ENCODE assay signal across 8 mouse cellular contexts in genomic region chr3:97298856-97299465, GRCm38 (mm10). TPM values are rescaled to one million over a fixed set of nuclear protein-coding genes. Genes with fewer than 3 reads are reported as not detected.
DNase-seq lines count a peak whose midpoint lies in the region; ATAC-seq and TF ChIP-seq lines count a peak whose summit lies in the region.

No protein-coding gene starts in this region.

- H3K4me2 ChIP-seq in heart, embryonic 11.5 days: peak overlapping the region; percentile 85
- peak overlapping the region; percentile 87 for H3K4me2 ChIP-seq in hindbrain, embryonic 16.5 days (ENCODE audit: low read length)
- H3K4me2 ChIP-seq in midbrain, embryonic 13.5 days (replicated peaks): peak overlapping the region; percentile 79

- H3K27ac ChIP-seq in heart, embryonic 11.5 days (ENCODE audit: low read depth, low read length): peak overlapping the region; percentile 92
- no peak overlapping the region for H3K27ac ChIP-seq in heart, adult 2 months
- peak overlapping the region; percentile 95 for H3K27ac ChIP-seq in hindbrain, embryonic 16.5 days (ENCODE audit: low read depth, low read length)
- H3K27ac ChIP-seq in midbrain, embryonic 13.5 days: peak overlapping the region; percentile 99

- no peaks in the 10 kb centered on the region for H3K36me3 ChIP-seq in heart, embryonic 11.5 days (ENCODE audit: control insufficient read depth, insufficient read depth, low read length)
- no peaks in the 10 kb centered on the region for H3K36me3 ChIP-seq in heart, adult 2 months (ENCODE audit: control insufficient read depth, insufficient read depth, low read length)
- no peaks in the 10 kb centered on the region for H3K36me3 ChIP-seq in hindbrain, embryonic 16.5 days (ENCODE audit: control insufficient read depth, insufficient read depth, low read length)
- H3K36me3 ChIP-seq in midbrain, embryonic 13.5 days: no peaks in the 10 kb centered on the region

- H3K9me3 ChIP-seq in heart, embryonic 11.5 days (replicated peaks; ENCODE audit: control insufficient read depth, low read length): no peaks in the 10 kb centered on the region
- H3K9me3 ChIP-seq in hindbrain, embryonic 16.5 days (ENCODE audit: control insufficient read depth, low read length): 0 out of 2 replicates have a peak, but pooled peaks cover 3% of the 10 kb centered on the region
- no peaks in the 10 kb centered on the region for H3K9me3 ChIP-seq in midbrain, embryonic 13.5 days

- ATAC-seq in heart, embryonic 11.5 days (replicated peaks; ENCODE audit: insufficient number of reproducible peaks, low FRiP score, low TSS enrichment): no peak; the same call in 1 of the 2 replicates
- no peak for ATAC-seq in hindbrain, embryonic 16.5 days
- no peak for ATAC-seq in midbrain, embryonic 13.5 days

- intact Hi-C loops in heart, adult 2 months (cut with DNase I): no loop called here

- TF ChIP-seq POLR2A in heart, adult 2 months (IDR thresholded peaks at IDR 0.05; ENCODE audit: insufficient read depth, low read depth, low read length): no peak

- no peak for TF ChIP-seq CTCF in heart, adult 2 months (IDR thresholded peaks at IDR 0.05)

- H3K27me3 ChIP-seq in heart, embryonic 11.5 days (ENCODE audit: control insufficient read depth, insufficient read depth, low read length): no peaks in the 10 kb centered on the region
- H3K27me3 ChIP-seq in heart, adult 2 months (ENCODE audit: control insufficient read depth, insufficient read depth, low read length): no peaks in the 10 kb centered on the region
- H3K27me3 ChIP-seq in hindbrain, embryonic 16.5 days (replicated peaks; ENCODE audit: control insufficient read depth, insufficient read depth, low read length): no peaks in the 10 kb centered on the region
- H3K27me3 ChIP-seq in midbrain, embryonic 13.5 days: no peaks in the 10 kb centered on the region

- H3K4me3 ChIP-seq in heart, embryonic 11.5 days (ENCODE audit: low read depth, low read length): peak overlapping the region; percentile 81
- H3K4me3 ChIP-seq in heart, adult 2 months: no peak overlapping the region
- peak overlapping the region; percentile 10; the same call in 1 of the 2 replicates for H3K4me3 ChIP-seq in hindbrain, embryonic 16.5 days (ENCODE audit: low read length)
- H3K4me3 ChIP-seq in midbrain, embryonic 13.5 days (replicated peaks): peak overlapping the region; percentile 91

- no peak for DNase-seq in heart, adult 2 months
- peak; percentile 56 for DNase-seq in embryo, embryonic 11.5 days (ENCODE audit: low read depth, low spot score)
- no peak for DNase-seq in ovary, postnatal 10 days (ENCODE audit: low spot score)
- DNase-seq in left cerebral cortex, adult 8-10 months (ENCODE audit: low spot score in 2 of 2): no peak
- DNase-seq in urinary bladder, adult 2 months (ENCODE audit: low spot score): no peak

- 23% methylated on average over 10 of the region's 10 CpGs for WGBS in heart, embryonic 11.5 days (ENCODE audit: insufficient replicate concordance)
- WGBS in heart, adult 2 months: 63% methylated on average over 10 of the region's 10 CpGs
- 24% methylated on average over 10 of the region's 10 CpGs for WGBS in hindbrain, embryonic 16.5 days
- 31% methylated on average over 10 of the region's 10 CpGs for whole genome bisulfite sequencing in midbrain, embryonic 13.5 days

- H3K79me2 ChIP-seq in heart, adult 2 months (replicated peaks; ENCODE audit: control insufficient read depth, insufficient read depth, low read length): no peaks in the 10 kb centered on the region

- peak overlapping the region; percentile 34; the same call in 1 of the 2 replicates for H3K9ac ChIP-seq in heart, embryonic 11.5 days (ENCODE audit: low read depth, low read length)
- no peak overlapping the region for H3K9ac ChIP-seq in heart, adult 2 months (ENCODE audit: low read depth, low read length)
- no peak overlapping the region for H3K9ac ChIP-seq in hindbrain, embryonic 16.5 days (ENCODE audit: low read depth, low read length)
- peak overlapping the region; percentile 89; the same call in 1 of the 2 replicates for H3K9ac ChIP-seq in midbrain, embryonic 13.5 days (replicated peaks)

- peaks cover 16% of the 10 kb centered on the region for H3K4me1 ChIP-seq in heart, embryonic 11.5 days (ENCODE audit: control insufficient read depth, insufficient read depth, low read length)
- H3K4me1 ChIP-seq in heart, adult 2 months (ENCODE audit: control insufficient read depth, insufficient read depth, low read length): peaks cover 2% of the 10 kb centered on the region
- H3K4me1 ChIP-seq in hindbrain, embryonic 16.5 days (ENCODE audit: control insufficient read depth, insufficient read depth, low read depth, low read length): peaks cover 22% of the 10 kb centered on the region
- H3K4me1 ChIP-seq in midbrain, embryonic 13.5 days (replicated peaks): peaks cover 39% of the 10 kb centered on the region

- no peak for TF ChIP-seq EP300 in heart, adult 2 months (IDR thresholded peaks at IDR 0.05; ENCODE audit: insufficient read depth, low read depth, low read length)

RNA-seq across cellular contexts. Expression of gene Bcl9, which starts 1.2 kb away (rescaled TPM):
- 38.5 and 40.8 TPM in 2 replicates for polyA plus RNA-seq in heart, embryonic 11.5 days (2014; fragmentation: Nextera tagmentation; extraction: Ambion mirVana)
- total RNA-seq in heart, adult 2 months (2021): 10 to 100 TPM; 14.3 to 22.4 TPM
- polyA plus RNA-seq in heart, adult 2 months (2012; rRNA removed): 15.3 and 18.0 TPM in 2 replicates
- polyA plus RNA-seq in hindbrain, embryonic 16.5 days (2015; fragmentation: Nextera tagmentation; extraction: Ambion mirVana): 57.4 and 68.0 TPM in 2 replicates
- polyA plus RNA-seq in midbrain, embryonic 13.5 days (2015; fragmentation: Nextera tagmentation; extraction: Ambion mirVana): 98.7 and 111 TPM in 2 replicates
- 10 to 100 TPM; 43.1 to 54.8 (median 50.6) TPM for total RNA-seq in left cerebral cortex, adult 8-10 months (2022)
- 6.9 and 15.1 TPM in 2 replicates for polyA plus RNA-seq in urinary bladder, adult 2 months (2012; rRNA removed)

Comparison
In these comparisons a context has a peak if more than half of its experiments do, and no peak if none do; other contexts are left out.
1. H3K9ac ChIP-seq: peak in heart, embryonic 11.5 days (single experiment) and midbrain, embryonic 13.5 days (single experiment); none in heart, adult 2 months (single experiment) and hindbrain, embryonic 16.5 days (single experiment).
2. Peak in every context shown above with its lines, with median percentiles within 50 percentile points of each other: H3K4me2 ChIP-seq.